Mouse (Mus musculus) embryonic fibroblast, embryonic 13.5 days (primary cell): ENCODE measurements around the gene BC024978.

Experiments used
- CTCF ChIP-seq: IDR thresholded peaks from 2 replicates; pipeline ENCODE4 v1.5.1; 2011; ENCODE audit warnings: mild to moderate bottlenecking, control low read depth, low read length, moderate library complexity, borderline replicate concordance; ENCODE audit not compliant: insufficient read depth
- POLR2A ChIP-seq: IDR thresholded peaks from 2 replicates; pipeline ENCODE4 v1.6.1; 2011; ENCODE audit warnings: low read depth, mild to moderate bottlenecking, control low read depth, low read length, moderate library complexity

- TF ChIP-seq POLR2A (peak; percentile 79), CTCF (no peak)
These were observed 37.2 kb downstream of the BC024978 start, which contains the start of gene Coq8b for GRCm38 (mm10) chr7:27232781-27233281.
